Mouse (Mus musculus): ENCODE results near the gene Rab13. TPM values are rescaled to one million over a fixed set of nuclear protein-coding genes. Genes with fewer than 3 reads are reported as not detected.

Gene Rab13
- polyA plus RNA-seq, 1 experiment from 2014 or later, result 28.9 TPM

DNA sequence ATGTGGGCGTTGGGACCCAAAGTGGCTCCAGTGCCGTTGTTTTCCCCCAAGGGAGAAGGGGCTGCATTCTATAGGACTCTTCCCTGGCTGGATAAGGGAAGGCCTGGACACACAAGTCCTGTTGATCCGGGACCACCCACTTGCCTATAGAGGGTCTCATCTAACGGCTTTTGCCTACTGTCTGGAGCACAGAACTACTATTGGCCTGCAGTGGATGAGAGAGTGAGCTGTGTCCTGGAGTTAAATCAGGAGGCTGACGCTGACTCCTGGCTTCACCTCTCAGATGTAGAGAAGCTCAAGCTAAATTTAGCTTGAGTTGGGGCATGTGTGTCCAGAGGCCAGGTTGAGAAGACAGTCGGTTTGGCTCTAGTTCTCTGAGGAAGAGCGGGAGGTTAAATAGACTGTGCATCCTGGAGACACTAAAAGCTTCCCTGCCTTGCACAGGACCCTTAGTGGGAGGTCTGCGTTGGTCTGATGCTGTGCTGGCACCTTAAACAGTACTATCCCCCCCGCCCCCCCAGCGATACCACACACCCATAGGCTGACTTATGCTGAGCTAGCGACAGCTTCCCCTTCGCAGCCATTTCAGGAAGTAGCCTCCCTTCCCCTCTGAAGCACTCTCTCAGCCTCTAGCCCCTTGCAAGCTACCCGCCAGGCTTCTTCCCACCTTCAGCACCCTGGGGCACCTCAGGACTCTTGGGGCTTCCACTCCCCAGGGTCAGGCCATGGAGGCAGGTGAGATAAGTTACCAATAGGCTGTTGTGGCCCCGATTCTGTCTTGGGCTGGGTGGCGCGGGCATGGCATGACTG, 52.6 kb downstream of the Rab13 start:
- H3K9me3 ChIP-seq, result no peaks in the 10 kb centered on the region
- ATAC-seq (ENCODE audit: low FRiP score), result peak; percentile 49; the same call in 1 of the 2 replicates
- peak overlapping the region; percentile 96 for H3K27ac ChIP-seq
- H3K36me3 ChIP-seq, result peaks cover 42% of the 10 kb centered on the region
- H3K9ac ChIP-seq, result peak overlapping the region; percentile 90
- 29% methylated on average over 16 of the region's 16 CpGs for WGBS
- H3K4me1 ChIP-seq (replicated peaks), result peaks cover 14% of the 10 kb centered on the region
- H3K4me3 ChIP-seq, result peak overlapping the region; percentile 82
- H3K27me3 ChIP-seq, result no peaks in the 10 kb centered on the region
- H3K4me2 ChIP-seq, result peak overlapping the region; percentile 83

DNA sequence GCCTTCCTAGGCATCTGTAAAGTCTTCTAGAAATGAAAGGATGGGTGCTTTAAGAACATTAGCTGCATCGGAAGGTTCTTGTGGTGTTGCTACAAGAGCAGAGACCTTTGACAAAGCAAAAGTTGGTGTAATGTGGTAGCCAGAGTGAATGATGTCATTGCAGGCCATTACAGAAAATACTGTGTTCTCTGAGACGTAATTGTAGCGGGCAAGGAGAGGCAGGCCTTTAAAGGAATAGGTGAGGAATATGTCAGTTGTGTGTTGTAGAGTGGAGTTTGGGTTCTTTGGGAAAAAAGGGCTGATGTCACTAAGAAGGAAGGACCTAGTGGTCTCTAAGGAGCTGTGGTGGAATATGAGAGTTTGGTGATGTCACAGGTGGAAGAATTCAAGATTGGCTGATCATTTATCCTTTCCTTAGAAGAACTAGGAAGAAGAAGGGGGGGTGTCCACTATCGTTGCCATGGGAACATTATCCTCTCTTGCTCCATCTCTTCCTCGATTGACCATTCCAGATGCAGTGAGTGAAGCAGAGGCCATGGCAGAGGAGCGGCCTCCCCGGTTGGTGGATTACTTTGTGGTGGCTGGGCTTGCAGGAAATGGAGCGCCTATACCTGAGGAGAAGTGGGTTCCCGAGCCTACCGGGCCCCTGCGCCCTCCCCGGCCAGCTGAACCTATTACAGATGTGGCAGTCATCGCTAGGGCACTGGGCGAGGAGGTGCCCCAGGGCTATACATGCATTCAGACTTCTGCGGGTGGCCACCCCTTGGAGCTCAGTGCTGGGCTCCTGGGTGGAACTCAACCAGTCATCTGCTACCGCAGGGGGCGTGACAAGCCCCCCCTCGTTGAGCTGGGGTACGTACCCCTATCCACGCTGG, 53.6 kb downstream of the Rab13 start:
- H3K9me3 ChIP-seq, result no peaks in the 10 kb centered on the region
- WGBS, result 94% methylated on average over 20 of the region's 20 CpGs
- H3K27me3 ChIP-seq, result no peaks in the 10 kb centered on the region
- H3K4me2 ChIP-seq, result no peak overlapping the region
- ATAC-seq (ENCODE audit: low FRiP score), result no peak
- H3K27ac ChIP-seq, result no peak overlapping the region
- peaks cover 34% of the 10 kb centered on the region for H3K36me3 ChIP-seq
- H3K4me3 ChIP-seq, result no peak overlapping the region
- H3K4me1 ChIP-seq (replicated peaks), result peaks cover 14% of the 10 kb centered on the region
- H3K9ac ChIP-seq, result no peak overlapping the region

DNA sequence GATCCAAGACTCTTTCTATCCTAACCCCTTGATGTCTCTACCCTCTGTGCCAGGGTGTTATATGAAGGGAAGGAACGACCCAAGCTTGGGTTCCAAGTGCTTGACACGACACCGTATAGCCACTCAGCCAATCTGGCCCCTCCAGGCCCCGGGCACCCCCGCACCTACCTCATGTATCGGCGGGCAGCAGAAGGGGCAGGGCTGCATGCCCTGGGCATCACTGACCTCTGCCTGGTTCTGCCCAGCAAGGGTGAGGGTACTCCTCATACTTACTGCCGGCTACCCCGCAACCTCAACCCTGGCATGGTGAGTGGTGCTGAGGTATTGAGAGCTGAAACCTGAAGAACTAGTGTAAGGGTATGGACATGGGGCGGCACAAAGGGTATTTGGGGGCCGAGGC, 54.7 kb downstream of the Rab13 start:
- Histone ChIP-seq H3K4me3 (no peak overlapping the region), H3K4me2 (no peak overlapping the region), H3K27ac (no peak overlapping the region), H3K27me3 (no peaks in the 10 kb centered on the region), H3K36me3 (peaks cover 34% of the 10 kb centered on the region), H3K4me1 (replicated peaks) (peaks cover 14% of the 10 kb centered on the region), H3K9ac (no peak overlapping the region), H3K9me3 (no peaks in the 10 kb centered on the region)
- WGBS, result 95% methylated on average over 11 of the region's 11 CpGs
- ATAC-seq (ENCODE audit: low FRiP score), result no peak

- no peak overlapping the region for H3K4me2 ChIP-seq
- H3K4me1 ChIP-seq (replicated peaks), result peaks cover 14% of the 10 kb centered on the region
- H3K27me3 ChIP-seq, result no peaks in the 10 kb centered on the region
- 90% methylated on average over 16 of the region's 16 CpGs for WGBS
- no peaks in the 10 kb centered on the region for H3K9me3 ChIP-seq
- no peak for ATAC-seq (ENCODE audit: low FRiP score)
- no peak overlapping the region for H3K4me3 ChIP-seq
- no peak overlapping the region for H3K27ac ChIP-seq
- no peak overlapping the region for H3K9ac ChIP-seq
- peaks cover 36% of the 10 kb centered on the region for H3K36me3 ChIP-seq
Measured at GRCm38 (mm10) chr3:90268971-90269370, 55.5 kb downstream of the Rab13 start.

GRCm38 (mm10) chr3:90270784-90271183, 57.3 kb downstream of the Rab13 start:
- Histone ChIP-seq H3K4me2 (no peak overlapping the region), H3K27me3 (no peaks in the 10 kb centered on the region), H3K9ac (no peak overlapping the region), H3K27ac (no peak overlapping the region), H3K4me1 (replicated peaks) (peaks cover 9% of the 10 kb centered on the region), H3K36me3 (peaks cover 49% of the 10 kb centered on the region), H3K4me3 (no peak overlapping the region), H3K9me3 (no peaks in the 10 kb centered on the region)
- ATAC-seq (ENCODE audit: low FRiP score), result no peak
- 97% methylated on average over 8 of the region's 8 CpGs for WGBS

- Histone ChIP-seq H3K9me3 (no peaks in the 10 kb centered on the region), H3K4me3 (no peak overlapping the region), H3K27ac (no peak overlapping the region), H3K36me3 (peaks cover 62% of the 10 kb centered on the region), H3K9ac (no peak overlapping the region), H3K27me3 (no peaks in the 10 kb centered on the region), H3K4me2 (no peak overlapping the region), H3K4me1 (replicated peaks) (no peaks in the 10 kb centered on the region)
- 72% methylated on average over 9 of the region's 9 CpGs for WGBS
- no peak for ATAC-seq (ENCODE audit: low FRiP score)
Measured at GRCm38 (mm10) chr3:90272170-90272569, 58.7 kb downstream of the Rab13 start.

DNA sequence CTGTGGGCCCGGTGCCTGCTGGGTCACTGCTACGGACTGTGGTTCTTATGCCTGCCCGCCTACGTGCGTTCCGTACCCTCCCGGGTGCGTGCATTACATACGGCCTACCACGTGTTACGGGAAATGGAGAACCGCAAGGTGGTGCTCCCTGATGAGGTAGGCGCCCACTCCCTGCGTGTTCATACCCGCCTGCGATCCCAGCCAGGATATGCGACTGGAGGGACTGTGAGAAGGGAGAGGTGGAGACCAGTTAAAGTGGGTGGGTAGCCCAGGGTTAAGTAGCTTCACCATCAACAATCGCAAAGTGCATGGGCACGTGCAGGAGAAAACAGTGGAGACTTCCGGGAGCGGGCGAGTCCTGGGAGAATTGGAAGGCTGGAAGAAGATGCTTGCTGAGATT, 60.4 kb downstream of the Rab13 start:
- H3K4me1 ChIP-seq (replicated peaks), result no peaks in the 10 kb centered on the region
- H3K27ac ChIP-seq, result no peak overlapping the region
- WGBS, result 93% methylated on average over 22 of the region's 22 CpGs
- H3K4me3 ChIP-seq, result no peak overlapping the region
- no peak overlapping the region for H3K9ac ChIP-seq
- no peaks in the 10 kb centered on the region for H3K27me3 ChIP-seq
- H3K36me3 ChIP-seq, result peaks cover 78% of the 10 kb centered on the region
- no peak overlapping the region for H3K4me2 ChIP-seq
- H3K9me3 ChIP-seq, result no peaks in the 10 kb centered on the region
- no peak for ATAC-seq (ENCODE audit: low FRiP score)

DNA sequence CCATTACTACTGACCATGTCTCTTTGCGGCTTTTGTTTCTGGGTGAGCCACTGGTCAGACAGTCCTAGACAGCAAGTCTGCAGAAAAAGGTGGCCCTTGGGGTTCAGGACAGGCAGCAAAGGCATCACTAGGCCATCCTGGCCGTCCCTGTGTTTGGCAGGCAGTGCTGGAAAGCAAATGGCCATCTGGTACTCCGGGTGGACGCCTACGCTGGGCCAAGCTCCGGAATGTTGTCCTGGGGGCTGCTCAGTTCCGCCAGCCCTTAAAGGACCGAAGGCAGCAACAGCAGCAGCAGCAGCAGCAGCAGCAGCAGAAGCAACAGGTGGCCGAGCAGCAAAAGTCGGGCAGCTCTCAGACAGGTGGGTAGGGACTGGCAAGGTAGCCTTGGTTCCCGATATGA, 61.8 kb downstream of the Rab13 start:
- no peaks in the 10 kb centered on the region for H3K4me1 ChIP-seq (replicated peaks)
- H3K9me3 ChIP-seq, result no peaks in the 10 kb centered on the region
- no peak overlapping the region for H3K4me3 ChIP-seq
- peaks cover 84% of the 10 kb centered on the region for H3K36me3 ChIP-seq
- H3K4me2 ChIP-seq, result no peak overlapping the region
- H3K27me3 ChIP-seq, result no peaks in the 10 kb centered on the region
- no peak for ATAC-seq (ENCODE audit: low FRiP score)
- WGBS, result 93% methylated on average over 11 of the region's 11 CpGs
- no peak overlapping the region for H3K9ac ChIP-seq
- H3K27ac ChIP-seq, result no peak overlapping the region

Small RNA genes lying within 50 kb of the gene (microRNA-seq; reads per million reads assigned to microRNA genes)
- not detected for gene Mir7012

Other genes with a start within 250 kb of the Rab13 start
- 127 and 129 TPM in 2 replicates for gene Hax1, start 214.9 kb upstream of the Rab13 start, polyA plus RNA-seq (2015; fragmentation: Nextera tagmentation; extraction: Ambion mirVana)
- 225 and 227 TPM in 2 replicates for gene 4933434E20Rik, start 162.1 kb upstream of the Rab13 start, polyA plus RNA-seq (2015; fragmentation: Nextera tagmentation; extraction: Ambion mirVana)
- 157 TPM in 2 replicates for gene Ubap2l, start 161.1 kb upstream of the Rab13 start, polyA plus RNA-seq (2015; fragmentation: Nextera tagmentation; extraction: Ambion mirVana)
- 392 and 415 TPM in 2 replicates for gene Tpm3, start 141.0 kb upstream of the Rab13 start, polyA plus RNA-seq (2015; fragmentation: Nextera tagmentation; extraction: Ambion mirVana)
- 0.31 and 0.44 TPM in 2 replicates for gene Nup210l, start 109.6 kb upstream of the Rab13 start, polyA plus RNA-seq (2015; fragmentation: Nextera tagmentation; extraction: Ambion mirVana)
- 1,053 and 1,153 TPM in 2 replicates for gene Rps27, start within 50 bp of the Rab13 start, polyA plus RNA-seq (2015; fragmentation: Nextera tagmentation; extraction: Ambion mirVana)
- gene Jtb, start 17.9 kb downstream of the Rab13 start, polyA plus RNA-seq (2015; fragmentation: Nextera tagmentation; extraction: Ambion mirVana), result 87.8 and 96.1 TPM in 2 replicates
- gene Creb3l4, start 29.8 kb downstream of the Rab13 start, polyA plus RNA-seq (2015; fragmentation: Nextera tagmentation; extraction: Ambion mirVana), result 3.0 TPM in 2 replicates
- 52.7 and 54.9 TPM in 2 replicates for gene Slc39a1, start 34.5 kb downstream of the Rab13 start, polyA plus RNA-seq (2015; fragmentation: Nextera tagmentation; extraction: Ambion mirVana)
- 18.8 and 19.8 TPM in 2 replicates for gene Crtc2, start 40.5 kb downstream of the Rab13 start, polyA plus RNA-seq (2015; fragmentation: Nextera tagmentation; extraction: Ambion mirVana)
- 4.6 and 5.7 TPM in 2 replicates for gene Dennd4b, start 51.5 kb downstream of the Rab13 start, polyA plus RNA-seq (2015; fragmentation: Nextera tagmentation; extraction: Ambion mirVana)
- gene Gatad2b, start 79.5 kb downstream of the Rab13 start, polyA plus RNA-seq (2015; fragmentation: Nextera tagmentation; extraction: Ambion mirVana), result 16.0 and 17.0 TPM in 2 replicates
- gene Slc27a3, start 176.2 kb downstream of the Rab13 start, polyA plus RNA-seq (2015; fragmentation: Nextera tagmentation; extraction: Ambion mirVana), result 24.9 and 26.5 TPM in 2 replicates
- 29.9 and 30.1 TPM in 2 replicates for gene Ints3, start 219.9 kb downstream of the Rab13 start, polyA plus RNA-seq (2015; fragmentation: Nextera tagmentation; extraction: Ambion mirVana)

Data from hindbrain, embryonic 13.5 days (tissue).